Mouse (Mus musculus): Measurements from ENCODE around the gene Pde4c.

Pde4c gene

DNA sequence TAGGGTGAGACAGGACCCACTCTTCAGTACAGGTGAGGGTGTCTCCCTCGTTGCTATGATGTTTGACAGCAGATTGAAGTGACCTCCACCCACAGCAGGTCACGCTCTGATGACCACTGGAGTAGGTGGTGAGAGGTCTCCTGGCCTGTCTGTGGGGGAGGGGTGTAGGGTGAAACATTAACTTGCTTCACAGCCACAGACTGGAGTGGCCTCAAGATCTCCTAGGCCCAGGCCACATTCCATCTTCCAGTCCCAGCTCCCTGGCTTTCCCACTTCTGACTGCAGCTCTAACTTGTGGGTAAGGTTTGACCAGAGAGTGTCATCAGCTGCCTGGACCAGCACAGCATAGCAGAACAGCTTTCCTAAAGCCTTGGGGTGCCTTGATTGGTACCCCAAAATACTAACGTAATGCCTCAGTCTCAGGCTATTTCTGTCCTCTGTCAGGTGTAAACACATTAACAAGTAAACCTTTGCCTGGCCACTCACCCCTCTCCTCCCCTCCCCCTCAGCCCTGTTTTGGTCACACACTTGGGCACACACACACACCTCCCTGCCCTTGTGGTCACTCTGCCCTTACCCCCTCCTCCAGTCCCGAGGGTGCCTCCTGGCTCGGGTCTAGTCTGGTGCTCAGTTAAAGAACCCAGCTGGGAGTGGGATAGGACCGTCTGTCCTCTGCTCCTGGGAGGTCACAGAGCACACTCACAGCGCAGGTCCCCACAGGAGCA lies at the start of gene Pde4c:
Gene Pde4c, plus strand, starts transcription at position 235 of the 725 bp plus-strand sequence.
- no peak for DNase-seq (ENCODE audit: low read depth)

DNA sequence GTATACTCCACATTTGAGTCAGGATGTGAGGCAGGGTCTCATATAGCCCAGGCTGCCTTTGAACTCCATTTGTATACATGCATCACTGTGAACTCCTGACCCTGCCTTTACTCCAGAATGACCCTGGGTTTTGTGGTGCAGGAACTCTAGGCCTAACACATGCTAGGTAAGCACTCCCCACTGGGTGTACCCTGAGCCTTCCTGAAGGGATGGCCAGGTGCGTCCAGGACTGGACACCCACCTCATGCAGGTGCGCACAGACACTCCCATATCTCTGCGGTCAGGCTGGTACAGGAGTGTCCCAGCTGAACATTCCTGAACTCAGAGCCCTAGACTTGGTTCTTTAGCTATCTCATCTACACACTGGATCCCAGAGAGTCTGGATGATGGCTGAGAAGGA lies 49.4 kb upstream of the Pde4c start:
- DNase-seq (ENCODE audit: low read depth): no peak

DNA sequence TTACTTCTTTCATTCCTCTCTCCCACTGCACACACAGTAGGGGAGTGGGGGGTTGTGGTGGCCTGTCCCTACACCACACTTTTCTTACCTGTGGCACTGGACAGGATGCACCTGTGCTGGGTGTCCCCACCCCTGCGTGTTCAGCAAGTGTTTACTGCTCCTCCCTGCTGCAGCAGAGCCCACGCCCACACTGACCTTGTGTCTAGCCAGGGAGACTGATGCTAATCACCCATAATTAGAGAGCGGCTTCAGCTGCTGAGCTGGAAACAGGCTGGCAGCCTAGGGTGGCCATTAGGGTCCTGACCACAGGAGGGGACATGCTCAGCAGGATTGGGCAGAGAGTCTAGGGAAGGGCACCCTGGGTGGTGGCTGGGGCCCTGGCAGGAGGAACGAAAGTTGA lies 48.8 kb upstream of the Pde4c start:
- no peak for DNase-seq (ENCODE audit: low read depth)

DNA sequence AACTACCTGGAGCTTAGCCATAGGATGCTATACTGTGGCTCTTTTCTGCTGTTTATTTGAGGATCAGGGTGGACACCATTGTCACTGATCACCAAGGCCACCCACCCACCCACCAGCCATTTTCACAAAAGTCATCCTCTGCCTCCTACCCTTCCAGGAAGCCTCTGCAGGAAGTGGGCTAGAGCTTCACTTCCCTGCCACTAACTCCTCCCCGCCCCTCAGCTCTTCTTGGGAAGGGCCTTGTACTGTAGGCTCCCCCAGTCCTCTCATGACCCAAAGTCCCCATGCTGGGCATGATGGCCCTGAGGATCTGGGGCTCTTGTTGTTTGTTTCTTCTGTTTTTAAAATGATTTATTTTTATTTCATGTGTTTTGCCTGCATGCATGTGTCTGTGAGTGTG lies 48.2 kb upstream of the Pde4c start:
- no peak for DNase-seq (ENCODE audit: low read depth)

DNA sequence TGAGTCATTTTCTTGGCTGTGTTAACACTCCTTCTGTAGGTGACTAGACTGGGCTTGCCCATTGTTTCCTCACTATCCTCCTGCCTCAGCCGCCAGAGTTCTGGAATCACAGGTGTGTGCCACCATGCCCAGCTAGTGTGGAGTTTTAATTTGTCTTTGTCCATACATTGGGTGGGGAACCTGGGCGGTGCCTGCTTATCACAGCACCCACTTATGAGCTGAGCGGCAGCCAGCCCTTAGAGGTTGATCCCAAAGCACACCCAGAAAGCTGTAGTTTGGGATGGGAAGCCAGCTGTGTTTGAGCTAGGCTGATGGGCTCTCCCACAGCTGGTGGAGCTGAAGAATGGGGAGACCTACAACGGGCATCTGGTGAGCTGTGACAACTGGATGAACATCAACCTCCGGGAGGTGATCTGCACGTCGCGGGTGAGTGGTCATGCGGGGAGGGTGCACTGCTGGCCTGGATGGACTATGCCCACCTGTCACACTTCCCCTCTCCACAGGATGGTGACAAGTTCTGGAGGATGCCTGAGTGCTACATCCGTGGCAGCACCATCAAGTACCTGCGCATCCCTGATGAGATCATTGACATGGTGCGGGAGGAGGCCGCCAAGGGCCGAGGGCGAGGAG lies 46.0 kb upstream of the Pde4c start:
- DNase-seq (ENCODE audit: low read depth): no peak

DNA sequence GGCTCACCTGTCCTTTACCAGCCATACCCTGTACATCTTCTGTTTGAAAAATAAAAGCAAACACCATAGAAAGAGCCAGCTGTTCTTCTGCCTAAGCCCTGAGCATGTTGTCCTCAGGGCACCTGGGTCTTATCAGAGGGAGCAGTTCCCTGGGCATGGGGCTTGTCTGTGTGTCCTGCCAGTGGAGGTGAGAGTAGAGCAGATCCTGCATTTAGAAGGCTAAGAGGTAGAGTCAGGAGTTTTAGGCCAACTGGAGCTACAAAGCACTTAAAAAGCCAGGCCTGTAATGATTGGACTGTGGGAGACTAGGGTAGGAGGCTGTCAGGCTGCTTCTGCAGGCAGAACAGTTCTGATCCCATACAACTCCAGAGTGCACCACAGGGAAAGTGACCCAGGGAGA lies 44.8 kb upstream of the Pde4c start:
- no peak for DNase-seq (ENCODE audit: low read depth)

DNA sequence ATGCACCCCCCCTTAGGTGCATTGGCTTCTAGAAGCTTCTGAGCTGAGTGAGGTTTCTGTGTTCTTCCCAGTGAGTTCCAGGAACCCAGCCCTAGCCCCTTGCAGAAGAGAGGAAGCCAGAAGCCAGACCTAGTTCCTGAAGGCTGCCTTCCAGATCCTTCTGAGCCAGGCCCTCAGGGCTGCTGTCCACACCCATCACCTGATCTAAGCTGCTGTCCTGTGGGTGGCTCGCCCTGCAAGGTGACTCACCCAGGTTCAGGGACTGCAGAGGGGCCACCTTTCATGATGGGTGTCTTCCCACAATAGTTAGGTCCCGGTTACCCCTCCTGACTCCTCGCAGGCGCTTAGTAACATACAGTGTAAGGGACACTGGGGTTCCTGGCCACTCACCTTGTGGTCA lies 44.1 kb upstream of the Pde4c start:
- DNase-seq (ENCODE audit: low read depth): no peak

DNA sequence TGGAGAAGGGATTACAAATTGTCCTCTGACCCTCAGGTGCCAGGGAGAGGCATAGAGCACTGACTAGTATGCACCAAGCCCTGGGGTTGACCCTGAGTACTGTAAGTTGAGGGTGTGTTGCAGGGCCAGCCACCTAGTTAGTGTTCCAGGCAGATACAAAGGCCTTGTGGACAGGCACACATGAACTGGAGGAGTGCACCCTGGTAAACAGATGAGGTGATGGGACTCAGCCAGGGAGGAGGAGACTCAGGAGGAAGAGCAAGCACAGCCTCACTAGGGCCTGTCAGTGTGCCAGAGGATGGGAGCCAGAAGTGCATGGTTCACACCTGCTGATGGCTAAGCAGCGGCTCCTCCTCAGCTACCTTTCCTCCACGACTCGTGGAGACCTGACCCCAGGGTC lies 43.5 kb upstream of the Pde4c start:
- no peak for DNase-seq (ENCODE audit: low read depth)

DNA sequence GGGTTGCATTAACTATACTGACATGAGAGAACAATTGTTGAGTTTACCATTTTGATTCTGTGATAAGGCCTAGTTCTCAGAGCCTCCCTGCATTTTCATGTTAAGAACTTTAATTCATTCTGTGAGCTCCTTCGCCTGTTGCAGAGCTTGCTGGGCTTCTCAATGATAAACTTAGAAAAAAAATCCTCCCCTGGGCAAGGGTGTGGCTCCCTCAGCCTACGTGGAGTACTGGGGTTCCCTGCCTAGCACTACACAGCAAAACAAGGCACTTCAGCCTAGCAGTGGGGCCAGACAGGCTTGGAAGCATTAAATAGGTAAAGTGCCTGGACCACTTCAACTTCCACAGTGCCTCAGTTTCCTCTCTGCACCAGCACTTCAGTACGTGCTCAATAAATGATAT lies 42.1 kb upstream of the Pde4c start:
- no peak for DNase-seq (ENCODE audit: low read depth)

DNA sequence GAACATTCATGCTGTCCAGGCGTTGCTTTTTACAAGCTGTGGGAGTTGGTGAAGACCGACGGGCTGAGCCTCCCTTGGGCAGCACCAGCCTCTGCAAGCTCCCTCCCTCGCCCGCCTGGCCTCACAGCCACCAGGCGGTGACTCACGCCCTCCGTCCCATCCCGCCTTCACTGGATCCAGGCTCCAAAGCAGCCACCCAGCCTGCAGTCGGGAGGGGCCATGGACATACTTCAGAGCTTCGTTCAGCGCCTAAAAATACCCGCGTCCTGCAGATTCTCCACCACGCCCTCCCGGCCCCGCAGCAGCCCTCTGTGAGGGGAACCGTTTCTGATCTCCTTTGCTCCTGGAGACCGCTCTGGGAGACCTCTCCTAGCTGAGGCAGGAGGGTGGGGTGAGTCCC lies 41.3 kb upstream of the Pde4c start:
- DNase-seq (ENCODE audit: low read depth): no peak

DNA sequence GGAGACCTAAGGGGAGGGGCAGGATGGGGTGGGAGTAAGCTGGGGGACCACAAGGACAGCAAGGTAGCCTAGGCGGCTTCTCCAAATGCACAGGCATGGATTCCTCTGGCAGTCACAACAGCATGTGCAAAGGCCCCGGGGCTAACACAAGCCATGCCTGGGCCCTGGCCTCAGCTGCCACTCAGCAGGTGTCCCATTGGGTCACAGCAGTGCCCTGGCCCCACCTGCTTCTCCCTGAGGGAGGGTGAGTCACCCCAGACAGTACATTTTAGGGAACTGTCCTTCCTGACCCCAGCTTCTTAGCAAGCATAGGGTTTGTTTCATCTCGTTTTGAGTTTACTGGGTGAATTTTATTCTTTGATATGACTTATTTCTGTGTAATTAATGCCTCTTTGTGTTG lies 40.8 kb upstream of the Pde4c start:
- DNase-seq (ENCODE audit: low read depth): no peak

DNA sequence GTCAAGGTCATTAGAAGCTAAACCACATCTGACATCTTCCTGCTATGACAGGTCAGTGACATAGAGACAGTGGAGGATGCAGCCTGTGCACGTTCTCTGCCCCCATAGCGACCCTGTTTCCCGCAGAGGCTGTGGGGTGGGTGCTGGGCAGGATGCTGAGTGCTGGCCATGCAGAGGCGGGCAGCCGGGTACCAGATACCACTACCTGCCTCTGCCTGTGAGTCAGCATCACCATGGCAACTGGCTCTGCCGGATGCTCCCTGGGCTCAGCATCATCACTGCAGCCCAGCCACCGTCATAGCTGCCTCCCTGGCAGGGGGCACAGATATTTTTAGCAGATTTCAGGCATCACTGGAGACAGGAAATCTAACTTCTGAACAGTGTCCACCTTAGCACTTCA lies 39.2 kb upstream of the Pde4c start:
- DNase-seq (ENCODE audit: low read depth): no peak

DNA sequence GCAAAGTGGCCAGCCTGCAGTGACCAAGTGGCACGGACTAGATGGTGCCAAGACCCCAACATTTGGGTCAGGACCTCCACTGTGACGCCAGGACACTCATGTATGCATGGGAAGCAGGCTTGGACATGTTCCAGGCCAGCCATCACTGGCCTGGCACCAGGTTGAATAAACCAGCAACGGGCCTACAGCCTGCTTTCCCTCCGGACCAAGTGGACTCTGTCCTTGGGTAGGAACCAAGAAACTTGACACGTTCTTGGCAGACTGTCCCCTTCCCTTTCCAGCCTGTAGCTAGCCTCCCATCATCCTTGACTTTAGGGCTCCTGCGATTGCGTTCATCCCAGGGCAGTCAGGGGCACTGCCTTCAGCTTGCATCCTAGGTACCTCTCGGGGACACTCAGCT lies 35.9 kb upstream of the Pde4c start:
- no peak for DNase-seq (ENCODE audit: low read depth)

DNA sequence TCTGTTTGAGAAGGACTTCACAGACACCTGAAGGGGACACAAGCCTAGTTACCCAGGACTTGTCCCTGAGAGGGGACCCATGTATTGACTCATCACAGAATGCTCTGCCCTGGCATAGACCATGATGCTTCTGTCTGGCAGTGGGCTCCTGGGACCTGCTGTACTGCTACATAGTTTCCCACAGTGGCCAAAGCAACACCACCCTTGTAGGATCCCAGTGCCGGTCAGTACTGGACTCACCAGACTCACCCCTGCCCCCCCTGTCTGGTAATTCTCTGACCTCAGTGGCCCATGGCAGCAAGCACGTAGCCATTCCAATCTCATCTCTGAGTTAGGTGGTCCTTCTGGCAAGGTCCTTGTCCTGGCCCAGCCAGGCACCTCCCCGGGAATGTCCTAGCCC lies 35.4 kb upstream of the Pde4c start:
- DNase-seq (ENCODE audit: low read depth): no peak

DNA sequence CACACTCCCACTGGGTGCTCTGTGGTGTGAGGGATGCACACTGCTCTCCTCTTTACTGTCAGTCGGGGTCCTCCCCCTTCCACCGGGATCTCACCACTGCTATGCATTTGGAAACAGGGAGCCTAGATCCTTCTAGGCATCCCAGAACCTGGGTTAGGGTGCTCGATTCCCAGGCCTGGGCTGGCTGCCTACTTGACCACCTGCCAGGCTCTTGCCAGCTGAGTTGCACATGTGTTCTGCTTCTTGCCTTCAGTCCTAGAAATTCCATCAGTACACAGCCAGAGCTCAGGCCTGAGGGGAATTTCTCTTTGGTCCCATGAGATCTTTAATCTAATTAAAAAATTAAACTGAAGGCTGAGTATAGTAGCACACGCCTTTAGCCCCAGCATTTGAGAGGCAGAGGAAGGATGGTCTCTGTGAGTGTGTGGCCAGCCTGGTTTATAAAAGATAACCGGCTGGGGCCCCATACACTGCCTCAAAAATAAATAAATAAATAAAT lies 33.6 kb upstream of the Pde4c start:
- no peak for DNase-seq (ENCODE audit: low read depth)

DNA sequence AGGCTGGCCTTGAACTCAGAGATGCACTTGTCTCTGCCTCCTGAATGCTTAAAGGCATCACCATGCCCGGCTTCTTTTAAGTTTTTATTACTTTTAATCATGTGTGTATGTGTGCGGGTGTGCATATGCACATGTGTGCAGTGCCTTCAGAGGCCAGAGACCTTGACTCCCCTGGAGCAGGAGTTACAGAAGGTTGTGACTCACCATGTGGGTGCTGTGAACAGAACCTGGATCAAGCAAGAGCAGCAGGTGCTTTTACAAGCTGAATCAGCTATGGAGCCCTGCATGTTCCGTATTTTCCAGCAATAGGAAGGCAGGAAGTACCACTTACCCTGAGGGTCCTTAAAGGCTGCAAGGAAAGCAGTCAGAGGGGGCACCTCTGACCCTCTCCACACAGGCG lies 32.3 kb upstream of the Pde4c start:
- no peak for DNase-seq (ENCODE audit: low read depth)

DNA sequence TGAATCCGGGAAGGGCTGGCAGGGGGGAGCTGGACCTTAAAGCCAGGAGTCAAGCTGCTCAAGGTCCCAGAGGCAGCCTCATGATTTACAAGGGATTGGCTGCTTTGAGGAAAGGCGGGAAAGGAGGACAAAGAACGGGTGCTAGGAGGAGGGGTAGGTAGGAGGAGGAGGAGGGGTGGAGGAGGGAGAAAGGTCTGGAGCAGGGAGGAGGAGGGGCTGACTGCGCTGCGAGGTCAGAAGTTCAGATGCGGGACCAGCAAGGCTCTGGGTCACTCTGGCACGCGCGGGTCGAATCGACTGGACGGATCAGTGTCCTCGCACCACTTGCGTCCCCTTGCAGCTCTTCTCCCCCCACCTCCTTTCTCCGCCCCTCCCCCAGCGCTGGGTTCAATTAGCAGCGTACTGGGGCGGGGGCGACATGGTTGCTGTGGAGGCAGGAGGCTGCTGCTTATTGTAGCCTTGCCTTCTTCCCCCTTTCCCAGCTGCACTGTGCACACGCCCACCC lies 31.7 kb upstream of the Pde4c start:
- DNase-seq (ENCODE audit: low read depth): no peak

DNA sequence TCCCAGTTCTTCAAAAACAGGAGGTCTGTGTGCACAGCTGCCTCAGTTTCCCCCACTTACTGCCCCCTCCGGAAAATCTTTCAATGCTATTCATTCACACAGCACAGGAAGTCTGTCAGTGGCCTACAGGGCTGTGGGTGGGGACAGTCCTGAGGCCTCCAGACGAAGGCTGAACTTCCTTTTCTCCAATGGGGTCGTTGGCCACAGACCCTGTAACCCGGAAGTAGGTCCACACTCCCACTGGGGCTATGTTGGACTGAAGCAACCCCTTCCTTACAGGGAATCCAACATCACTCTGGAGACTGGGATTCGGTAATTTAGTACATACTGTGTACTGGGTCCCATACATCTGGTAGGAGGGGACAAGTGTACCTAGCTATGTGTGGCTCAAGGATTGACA lies 29.9 kb upstream of the Pde4c start:
- DNase-seq (ENCODE audit: low read depth): no peak

DNA sequence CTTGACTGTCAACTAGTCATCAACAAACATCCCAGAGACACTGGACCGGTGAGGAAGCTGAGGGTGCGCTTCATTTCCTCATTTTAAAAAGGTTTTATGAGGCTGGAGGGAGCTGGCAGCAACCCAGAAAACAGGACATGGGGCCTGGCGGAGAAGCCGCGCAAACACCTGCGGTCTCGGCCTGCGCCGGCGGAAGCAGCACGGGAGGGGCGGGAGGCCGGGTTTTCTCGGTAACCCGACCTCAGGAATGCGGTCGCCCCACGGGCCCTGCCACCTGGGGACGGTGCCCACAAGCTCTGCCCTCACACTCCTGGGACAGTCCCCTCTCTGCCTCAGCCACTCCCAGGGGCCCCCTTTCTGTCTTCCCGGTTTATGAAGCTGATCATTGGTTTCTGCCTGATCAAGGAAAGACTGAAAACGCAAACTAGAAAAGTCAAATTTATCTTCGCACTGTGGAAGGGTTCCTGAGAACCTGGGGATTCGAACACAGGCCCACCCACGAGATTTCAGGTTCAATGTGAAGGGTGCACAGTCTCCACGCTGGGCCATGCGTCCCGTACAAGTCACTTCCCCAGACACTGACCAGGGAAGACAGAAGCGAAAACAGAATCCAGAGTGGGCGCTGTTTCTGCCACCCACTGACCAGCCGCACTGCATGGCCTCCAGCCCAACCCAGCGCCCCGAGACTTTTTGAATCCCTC lies 28.1 kb upstream of the Pde4c start:
- DNase-seq (ENCODE audit: low read depth): no peak

DNA sequence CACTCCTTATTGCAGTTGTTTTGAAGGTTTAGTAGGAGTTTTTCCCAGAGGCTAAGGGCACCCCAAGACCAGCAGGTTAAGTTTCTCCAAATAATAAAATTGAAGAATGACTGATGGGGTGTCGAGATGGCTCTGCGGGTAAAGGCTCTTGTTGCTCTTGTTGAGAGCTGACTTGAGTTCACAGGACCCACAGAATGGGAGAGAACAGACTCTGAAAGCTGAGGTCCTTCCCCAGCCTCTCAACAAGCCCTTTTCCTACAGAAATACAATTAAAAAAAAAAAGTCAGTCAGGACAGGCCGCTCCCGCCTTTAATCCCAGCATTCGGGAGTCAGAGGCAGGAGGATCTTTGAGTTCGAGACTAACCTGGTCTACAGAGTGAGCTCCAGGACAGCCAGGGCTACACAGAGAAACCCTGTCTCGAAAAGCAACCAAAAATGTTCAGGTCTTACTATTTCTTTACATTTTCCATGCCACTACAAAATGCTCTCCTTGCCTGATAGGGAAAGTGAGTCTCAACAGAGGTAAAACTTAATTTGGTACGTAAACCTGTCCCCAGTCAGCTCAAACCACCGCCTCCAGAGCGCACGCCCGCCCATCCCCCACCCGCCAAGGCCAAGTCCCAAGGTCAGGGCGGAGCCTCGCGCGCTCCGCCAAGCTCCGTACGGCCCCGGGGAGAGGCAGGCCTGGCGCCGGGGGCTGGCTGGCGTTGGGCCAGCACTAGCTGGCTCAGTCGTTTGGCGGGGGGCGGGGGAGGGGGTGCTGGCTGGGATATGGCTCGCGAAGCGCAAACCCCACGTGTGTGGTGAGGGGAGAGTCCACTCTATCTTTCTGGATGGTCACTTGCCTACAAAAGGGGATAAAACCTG lies 27.3 kb upstream of the Pde4c start:
- no peak for DNase-seq (ENCODE audit: low read depth)

DNA sequence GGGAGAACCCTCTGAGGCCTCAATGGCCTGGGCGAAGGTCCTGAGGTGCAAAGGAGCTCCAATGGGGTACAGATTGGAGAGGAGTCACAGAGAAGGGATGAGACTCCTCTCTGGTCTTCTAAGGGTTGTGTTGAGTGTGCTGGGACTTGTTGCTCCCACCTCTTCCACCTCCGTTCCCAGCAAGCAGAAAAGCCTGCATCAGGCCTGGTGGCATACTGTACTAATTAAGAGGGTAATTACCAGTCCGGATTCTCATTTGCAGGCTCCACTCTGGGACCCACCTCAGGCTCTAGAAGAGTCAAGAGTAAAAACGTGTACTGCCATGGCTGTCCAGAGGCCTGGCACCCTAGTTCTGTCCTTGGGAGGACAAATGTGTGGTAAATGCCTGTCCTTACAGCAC lies 26.6 kb upstream of the Pde4c start:
- no peak for DNase-seq (ENCODE audit: low read depth)
